Mouse (Mus musculus) midbrain, embryonic 11.5 days (tissue): ENCODE data around the gene Cxcl17. TPM values are rescaled to one million over a fixed set of nuclear protein-coding genes. Genes with fewer than 3 reads are reported as not detected.

ENCODE experiments used
- ATAC-seq: fragments of 200-750 bp; cut with Nextera tagmentation; 2 replicates; pipeline ENCODE4 v1.8.0; 2017; ENCODE audit warnings: moderate TSS enrichment, moderate library complexity; ENCODE audit not compliant: low FRiP score
- DNase-seq: peaks from one replicate; pipeline ENCODE4 v3.0.0; 2015; ENCODE audit warnings: low spot score; ENCODE audit errors: missing footprints
- H3K27ac ChIP-seq: fragments of 300-500 bp; sonication (generic); 2 replicates; pipeline ENCODE4 v1.5.1; 2014; ENCODE audit warnings: low read depth, low read length
- H3K27me3 ChIP-seq: fragments of 300-500 bp; sonication (generic); 2 replicates; pipeline ENCODE4 v1.6.1; 2014; ENCODE audit warnings: mild to moderate bottlenecking, low read length, moderate library complexity, mixed read lengths; ENCODE audit not compliant: control insufficient read depth, insufficient read depth
- H3K36me3 ChIP-seq: fragments of 300-500 bp; sonication (generic); 2 replicates; pipeline ENCODE4 v1.6.1; 2014; ENCODE audit warnings: mild to moderate bottlenecking, low read length, moderate library complexity, mixed read lengths; ENCODE audit not compliant: control insufficient read depth, insufficient read depth
- H3K4me1 ChIP-seq: fragments of 300-500 bp; sonication (generic); 2 replicates; pipeline ENCODE4 v1.6.1; 2014; ENCODE audit warnings: low read length; ENCODE audit not compliant: control insufficient read depth, insufficient read depth
- H3K4me2 ChIP-seq: fragments of 300-500 bp; sonication (generic); 2 replicates; pipeline ENCODE4 v1.6.1; 2014; ENCODE audit warnings: mild to moderate bottlenecking, moderate library complexity
- H3K4me3 ChIP-seq: fragments of 300-500 bp; sonication (generic); 2 replicates; pipeline ENCODE4 v1.5.1; 2014; ENCODE audit warnings: low read depth, low read length
- H3K9ac ChIP-seq: fragments of 300-500 bp; sonication (generic); 2 replicates; pipeline ENCODE4 v1.6.1; 2014; ENCODE audit warnings: low read length
- H3K9me3 ChIP-seq: fragments of 300-500 bp; sonication (generic); 2 replicates; pipeline ENCODE4 v1.6.1; 2016; ENCODE audit warnings: low read length; ENCODE audit not compliant: control insufficient read depth
- WGBS: fragments of 180-500 bp; shearing (Covaris S2); extraction: QIAGEN DNeasy Blood & Tissue Kit; methylation state at CpG from one replicate; pipeline ENCODE4 v1.1.7; 2014; 5-methylcytosine and 5-hydroxymethylcytosine counted together
- polyA plus RNA-seq: library from polyadenylated mRNA; unstranded; fragments of >200 nt; fragmentation: Nextera tagmentation; extraction: Ambion mirVana; gene quantifications from 2 replicates; pipeline ENCODE4 v1.2.1, GENCODE M21; 2014

The Cxcl17 gene
- polyA plus RNA-seq, 1 experiment from 2014 or later = 0.18 TPM

DNA sequence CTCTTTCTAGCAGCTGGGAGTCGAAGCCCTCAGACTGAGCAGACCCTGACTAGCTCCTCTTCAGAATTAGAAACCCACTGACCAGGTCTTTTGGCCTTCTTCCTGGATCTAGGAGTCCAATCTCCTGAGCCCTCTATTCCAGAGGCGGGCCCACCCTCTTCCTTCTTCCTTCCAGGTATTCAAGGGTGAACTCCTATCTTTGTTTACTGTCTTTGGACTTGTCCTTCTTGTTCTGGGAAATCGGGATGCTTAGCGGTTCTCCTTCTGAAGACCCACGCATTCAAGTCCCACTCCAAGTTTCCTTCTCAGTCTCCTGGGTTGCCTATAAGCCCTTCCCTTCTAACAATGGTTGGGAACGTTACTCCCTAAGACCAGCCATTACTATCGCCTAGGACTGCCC is 23.8 kb downstream of the Cxcl17 start:
- no peak overlapping the region for H3K9ac ChIP-seq
- no peak overlapping the region for H3K4me3 ChIP-seq
- DNase-seq (peak; percentile 53), ATAC-seq (no peak)
- no peaks in the 10 kb centered on the region for H3K9me3 ChIP-seq
- H3K36me3 ChIP-seq = no peaks in the 10 kb centered on the region
- H3K27ac ChIP-seq = no peak overlapping the region
- 87% methylated on average over 7 of the region's 7 CpGs for WGBS
- no peaks in the 10 kb centered on the region for H3K4me1 ChIP-seq
- H3K27me3 ChIP-seq = no peaks in the 10 kb centered on the region
- H3K4me2 ChIP-seq = no peak overlapping the region

DNA sequence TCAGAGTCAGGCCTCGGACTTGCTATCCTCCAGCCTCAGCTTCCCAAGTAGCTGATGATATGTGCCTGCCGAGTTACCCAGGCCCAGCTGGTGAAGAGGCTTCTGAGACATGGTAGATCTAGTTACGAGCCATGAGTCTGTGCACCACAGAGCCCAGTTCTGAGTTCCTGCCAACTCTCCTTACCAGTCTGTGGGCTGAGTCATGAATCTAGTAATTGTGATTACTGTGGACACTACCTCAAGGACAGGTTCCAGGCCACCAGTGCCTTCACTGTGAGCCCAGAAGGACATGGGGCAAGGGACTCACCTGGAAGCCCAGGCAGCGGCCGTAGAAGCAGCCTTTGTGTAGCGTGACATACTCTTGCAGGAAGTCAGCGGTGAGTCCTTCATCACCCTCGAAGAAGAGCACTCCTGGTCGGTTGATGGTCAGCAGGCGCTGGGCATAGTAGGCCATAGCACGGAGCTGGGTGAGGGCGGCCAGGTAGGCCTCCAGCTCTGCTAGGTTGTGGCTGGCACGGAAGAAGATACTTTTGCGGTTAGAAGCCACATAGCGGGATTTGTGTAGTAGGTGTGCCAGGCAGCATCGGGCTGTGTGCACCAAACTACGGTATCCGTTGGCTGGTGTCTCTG is 24.8 kb downstream of the Cxcl17 start:
- no peak for ATAC-seq
- Histone ChIP-seq H3K36me3 (no peaks in the 10 kb centered on the region), H3K27me3 (no peaks in the 10 kb centered on the region), H3K4me1 (no peaks in the 10 kb centered on the region), H3K9me3 (no peaks in the 10 kb centered on the region), H3K4me2 (no peak overlapping the region), H3K9ac (no peak overlapping the region), H3K4me3 (no peak overlapping the region), H3K27ac (no peak overlapping the region)
- 94% methylated on average over 18 of the region's 18 CpGs for WGBS
- DNase-seq = no peak

DNA sequence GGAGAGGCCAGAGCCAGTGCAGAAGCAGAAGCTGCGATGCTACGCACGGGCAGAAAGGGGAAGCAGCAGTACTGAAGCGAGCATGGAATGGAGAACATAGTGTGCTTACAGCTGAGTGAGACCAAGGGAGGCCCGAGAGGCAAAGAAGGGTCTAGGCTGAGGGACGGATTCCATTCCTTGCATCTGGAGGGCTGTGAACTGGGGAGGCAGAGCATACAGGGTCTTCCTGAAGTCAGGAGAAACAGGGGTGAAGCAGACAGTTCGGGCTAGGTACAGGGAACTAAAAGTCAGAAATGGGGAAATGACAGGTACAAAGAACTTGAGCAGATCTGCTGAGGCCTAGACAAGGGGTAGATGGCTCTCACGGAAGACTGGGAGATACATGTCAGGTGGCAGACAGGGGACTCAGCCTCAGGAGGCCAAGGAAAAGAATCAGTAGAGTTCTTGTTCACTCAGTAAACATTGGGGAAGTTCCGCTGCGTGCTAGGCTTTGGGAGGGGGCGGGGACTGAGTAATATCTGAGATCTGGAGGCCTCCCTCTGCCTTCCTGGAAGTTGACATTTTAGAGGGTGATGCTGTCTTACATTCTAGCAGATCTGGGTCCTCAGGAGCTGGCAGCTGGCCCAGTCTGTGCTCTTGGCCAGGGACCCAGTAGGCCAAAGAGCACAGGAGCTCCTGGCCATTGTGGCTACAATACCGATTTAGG is 26.7 kb downstream of the Cxcl17 start:
- Histone ChIP-seq H3K9ac (no peak overlapping the region), H3K4me3 (no peak overlapping the region), H3K4me2 (no peak overlapping the region), H3K4me1 (no peaks in the 10 kb centered on the region), H3K27ac (no peak overlapping the region), H3K36me3 (no peaks in the 10 kb centered on the region), H3K9me3 (no peaks in the 10 kb centered on the region), H3K27me3 (peaks cover 3% of the 10 kb centered on the region; the same call in 1 of the 2 replicates)
- DNase-seq = peak; percentile 82
- 84% methylated on average over 12 of the region's 12 CpGs for WGBS
- no peak for ATAC-seq

DNA sequence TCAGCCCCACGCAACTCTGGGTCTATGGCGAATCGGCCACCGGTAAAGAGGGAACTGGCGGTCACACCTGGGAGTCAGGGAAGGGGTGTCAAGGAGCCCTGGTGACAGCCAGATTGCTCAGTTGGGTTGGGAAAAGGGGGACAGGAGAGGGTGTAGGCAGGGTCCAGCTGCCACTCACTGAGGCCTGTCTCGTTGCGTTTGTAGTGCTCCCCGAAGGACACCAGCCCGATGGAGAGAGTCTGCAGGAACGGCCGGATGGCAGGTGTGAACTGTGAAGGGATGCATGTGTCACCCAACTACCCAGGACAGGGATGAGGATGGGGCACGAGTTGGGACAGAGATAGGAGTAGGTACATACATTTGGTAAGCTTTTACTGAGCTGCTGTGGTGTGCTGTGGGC is 27.4 kb downstream of the Cxcl17 start:
- no peaks in the 10 kb centered on the region for H3K36me3 ChIP-seq
- ATAC-seq (no peak), DNase-seq (no peak)
- H3K4me2 ChIP-seq = no peak overlapping the region
- H3K27me3 ChIP-seq = peaks cover 6% of the 10 kb centered on the region; the same call in 1 of the 2 replicates
- H3K9me3 ChIP-seq = no peaks in the 10 kb centered on the region
- peaks cover 2% of the 10 kb centered on the region; the same call in 1 of the 2 replicates for H3K4me1 ChIP-seq
- no peak overlapping the region for H3K9ac ChIP-seq
- no peak overlapping the region for H3K27ac ChIP-seq
- H3K4me3 ChIP-seq = no peak overlapping the region
- 93% methylated on average over 12 of the region's 12 CpGs for WGBS

DNA sequence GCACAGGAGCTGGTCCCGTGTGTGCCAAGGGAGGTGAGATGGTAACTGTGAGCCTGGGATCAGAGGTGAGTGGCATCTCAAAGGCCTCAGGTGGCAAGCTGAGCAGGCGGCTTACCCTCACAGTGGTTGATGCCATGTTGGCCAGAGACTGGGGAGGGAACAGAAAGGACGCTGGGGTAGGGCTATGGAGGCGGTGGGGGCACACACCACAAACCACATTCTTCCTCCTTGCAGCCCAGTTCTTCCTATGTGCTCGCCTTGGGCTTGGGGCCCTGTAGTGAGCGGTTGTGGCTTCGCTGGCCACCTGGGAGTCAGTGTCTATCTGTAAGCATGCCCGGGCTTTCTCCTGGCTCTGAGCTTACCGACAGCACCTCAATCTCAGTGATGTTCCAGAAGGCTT is 27.9 kb downstream of the Cxcl17 start:
- peak; percentile 45 for DNase-seq
- Histone ChIP-seq H3K4me3 (no peak overlapping the region), H3K27me3 (peaks cover 7% of the 10 kb centered on the region; the same call in 1 of the 2 replicates), H3K9ac (no peak overlapping the region), H3K4me2 (no peak overlapping the region), H3K9me3 (no peaks in the 10 kb centered on the region), H3K4me1 (peaks cover 6% of the 10 kb centered on the region; the same call in 1 of the 2 replicates), H3K27ac (no peak overlapping the region), H3K36me3 (no peaks in the 10 kb centered on the region)
- WGBS = 93% methylated on average over 9 of the region's 9 CpGs
- no peak for ATAC-seq

DNA sequence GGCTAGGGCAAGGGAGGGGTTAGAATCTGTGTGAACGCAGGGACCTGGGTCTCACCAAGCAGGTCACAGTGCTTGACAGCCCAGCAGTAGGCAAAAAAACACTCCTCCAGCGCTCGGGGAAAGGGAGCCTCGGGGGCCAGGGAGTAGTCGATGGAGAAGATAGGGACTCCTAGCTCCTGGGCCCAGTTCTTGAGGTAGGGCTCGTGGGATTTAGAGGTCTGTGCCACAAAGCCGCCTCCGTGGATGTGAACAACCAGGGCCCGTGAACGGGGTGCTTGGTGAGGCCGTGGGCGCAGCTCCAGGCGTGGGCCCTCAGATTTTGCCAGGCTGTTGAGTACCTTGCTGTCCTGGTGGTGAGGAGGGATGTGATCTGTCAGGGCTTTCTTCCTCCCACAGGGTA is 28.4 kb downstream of the Cxcl17 start:
- Histone ChIP-seq H3K4me2 (no peak overlapping the region), H3K4me1 (peaks cover 7% of the 10 kb centered on the region; the same call in 1 of the 2 replicates), H3K27ac (no peak overlapping the region), H3K27me3 (peaks cover 7% of the 10 kb centered on the region; the same call in 1 of the 2 replicates), H3K4me3 (no peak overlapping the region), H3K36me3 (no peaks in the 10 kb centered on the region), H3K9ac (no peak overlapping the region), H3K9me3 (no peaks in the 10 kb centered on the region)
- ATAC-seq (no peak), DNase-seq (no peak)
- WGBS = 91% methylated on average over 13 of the region's 13 CpGs

DNA sequence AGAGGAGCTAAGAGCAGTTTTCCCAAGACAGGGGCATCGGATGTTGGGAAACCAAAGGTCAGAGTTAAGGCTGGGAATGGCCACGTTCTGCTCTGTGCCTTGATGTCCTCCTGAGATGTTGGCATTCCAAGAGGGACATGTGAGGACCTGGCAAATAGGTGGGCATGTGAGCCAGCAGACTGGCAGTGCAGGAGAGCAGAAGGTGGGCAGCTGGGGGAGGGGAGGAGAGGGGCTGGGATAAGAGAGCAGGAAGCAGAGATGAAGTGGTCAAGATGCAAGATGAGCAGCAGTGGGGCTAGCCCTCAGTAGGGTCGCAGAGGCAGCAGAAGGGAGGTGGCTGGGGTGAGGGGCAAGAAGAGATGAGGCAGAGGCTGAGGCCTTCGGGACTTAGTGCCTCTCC is 28.8 kb downstream of the Cxcl17 start:
- DNase-seq (no peak), ATAC-seq (no peak)
- WGBS = 80% methylated on average over 4 of the region's 4 CpGs
- no peak overlapping the region for H3K9ac ChIP-seq
- no peak overlapping the region for H3K4me3 ChIP-seq
- H3K9me3 ChIP-seq = no peaks in the 10 kb centered on the region
- H3K4me2 ChIP-seq = no peak overlapping the region
- H3K36me3 ChIP-seq = no peaks in the 10 kb centered on the region
- H3K27ac ChIP-seq = no peak overlapping the region
- H3K4me1 ChIP-seq = peaks cover 7% of the 10 kb centered on the region; the same call in 1 of the 2 replicates
- H3K27me3 ChIP-seq = peaks cover 7% of the 10 kb centered on the region; the same call in 1 of the 2 replicates

DNA sequence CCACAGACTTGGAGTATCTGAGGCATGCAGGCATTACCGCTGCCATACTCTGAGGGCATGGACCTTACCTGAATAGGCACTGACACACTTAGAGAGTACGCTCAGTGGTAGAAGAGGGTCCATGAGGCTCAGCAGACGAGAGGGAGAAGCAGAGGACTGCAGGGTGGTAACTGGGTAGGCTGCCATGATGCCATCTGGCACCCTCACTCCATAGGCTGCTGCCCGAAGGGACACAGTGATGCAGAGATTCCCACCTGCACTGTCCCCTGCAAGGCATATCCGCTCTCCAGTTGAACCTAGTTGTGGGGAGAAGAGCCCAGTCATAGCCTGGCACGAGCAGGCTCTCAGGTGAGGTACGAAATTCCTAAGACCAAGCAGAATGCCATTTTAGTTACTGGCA is 29.3 kb downstream of the Cxcl17 start:
- peaks cover 7% of the 10 kb centered on the region; the same call in 1 of the 2 replicates for H3K4me1 ChIP-seq
- H3K9me3 ChIP-seq = no peaks in the 10 kb centered on the region
- H3K9ac ChIP-seq = no peak overlapping the region
- DNase-seq (no peak), ATAC-seq (no peak)
- H3K4me3 ChIP-seq = no peak overlapping the region
- no peaks in the 10 kb centered on the region for H3K36me3 ChIP-seq
- no peak overlapping the region for H3K27ac ChIP-seq
- H3K4me2 ChIP-seq = no peak overlapping the region
- peaks cover 7% of the 10 kb centered on the region; the same call in 1 of the 2 replicates for H3K27me3 ChIP-seq
- 87% methylated on average over 7 of the region's 7 CpGs for WGBS

DNA sequence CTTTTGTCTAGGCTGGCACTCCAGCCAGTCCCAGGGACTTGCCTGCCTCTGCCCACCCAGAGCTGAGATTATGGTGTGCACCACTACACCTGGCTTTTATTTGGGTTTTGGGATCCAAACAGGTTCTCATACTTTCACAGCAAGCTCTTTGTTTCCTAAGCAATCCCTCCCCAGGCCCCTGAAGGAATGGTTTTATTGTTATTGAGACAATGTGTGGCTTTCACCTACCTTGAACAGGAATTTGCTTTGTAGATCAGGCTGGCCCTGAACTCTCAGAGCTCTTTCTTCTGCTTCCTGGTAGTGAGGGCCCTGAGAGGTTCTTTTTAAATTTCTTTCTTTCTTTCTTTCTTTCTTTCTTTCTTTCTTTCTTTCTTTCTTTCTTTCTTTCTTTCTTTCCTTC is 30.1 kb downstream of the Cxcl17 start:
- Histone ChIP-seq H3K4me3 (no peak overlapping the region), H3K27ac (no peak overlapping the region), H3K36me3 (no peaks in the 10 kb centered on the region), H3K27me3 (peaks cover 7% of the 10 kb centered on the region; the same call in 1 of the 2 replicates), H3K4me2 (no peak overlapping the region), H3K9me3 (no peaks in the 10 kb centered on the region), H3K9ac (no peak overlapping the region), H3K4me1 (peaks cover 7% of the 10 kb centered on the region; the same call in 1 of the 2 replicates)
- ATAC-seq (no peak), DNase-seq (no peak)
